Mouse (Mus musculus) liver, adult 2 months (tissue): ENCODE results near the gene Ccdc13.

Source experiments
- CTCF ChIP-seq: fragments of 200-500 bp; IDR thresholded peaks from 2 replicates; pipeline ENCODE4 v1.5.1; 2011; ENCODE audit warnings: low read depth, low read length, control low read depth
- POLR2A ChIP-seq: fragments of 200-500 bp; IDR thresholded peaks from 2 replicates; pipeline ENCODE4 v1.6.1; 2011; ENCODE audit warnings: low read length, control low read depth; ENCODE audit not compliant: insufficient read depth; ENCODE audit errors: extremely low read depth

GRCm38 (mm10) chr9:121819073-121819770, 20.0 kb downstream of the Ccdc13 start:
- TF ChIP-seq POLR2A (no peak), CTCF (no peak)
